Mouse (Mus musculus) midbrain, embryonic 16.5 days (tissue): ENCODE measurements at regions not wholly inside any gene's neighbourhood (a gene's known extent, or its start where the extent isn't known, plus 50 kb on each side); places are given as distances from the start of the nearest gene placed in this dataset.

Experiments
- ATAC-seq: fragments of 200-750 bp; cut with Nextera tagmentation; 2 replicates; pipeline ENCODE4 v1.8.0; 2017; ENCODE audit warnings: moderate TSS enrichment
- H3K27ac ChIP-seq: fragments of 300-500 bp; sonication (generic); 2 replicates; pipeline ENCODE4 v1.5.1; 2014; ENCODE audit warnings: mild to moderate bottlenecking, low read length, mixed read lengths
- H3K27me3 ChIP-seq: fragments of 300-500 bp; sonication (generic); 2 replicates; pipeline ENCODE4 v1.6.1; 2014; ENCODE audit warnings: low read depth, low read length, mixed read lengths; ENCODE audit not compliant: control insufficient read depth, insufficient read depth
- H3K36me3 ChIP-seq: fragments of 300-500 bp; sonication (generic); 2 replicates; pipeline ENCODE4 v1.6.1; 2014; ENCODE audit warnings: mild to moderate bottlenecking, low read length, moderate library complexity, mixed read lengths; ENCODE audit not compliant: control insufficient read depth, insufficient read depth
- H3K4me1 ChIP-seq: fragments of 300-500 bp; sonication (generic); 2 replicates; pipeline ENCODE4 v1.6.1; 2014; ENCODE audit warnings: mild to moderate bottlenecking, low read length, mixed read lengths; ENCODE audit not compliant: control insufficient read depth, insufficient read depth
- H3K4me2 ChIP-seq: fragments of 300-500 bp; sonication (generic); 2 replicates; pipeline ENCODE4 v1.6.1; 2014; ENCODE audit warnings: mild to moderate bottlenecking, low read length, mixed read lengths
- H3K4me3 ChIP-seq: fragments of 300-500 bp; sonication (generic); 2 replicates; pipeline ENCODE4 v1.5.1; 2014; ENCODE audit warnings: low read depth, mild to moderate bottlenecking, low read length, moderate library complexity, mixed read lengths
- H3K9ac ChIP-seq: fragments of 300-500 bp; sonication (generic); 2 replicates; pipeline ENCODE4 v1.6.1; 2014; ENCODE audit warnings: low read depth, low read length, mixed read lengths
- H3K9me3 ChIP-seq: fragments of 300-500 bp; sonication (generic); replicated peaks from 2 replicates; pipeline ENCODE4 v1.6.1; 2014; ENCODE audit warnings: mild to moderate bottlenecking, low read length, mixed read lengths; ENCODE audit not compliant: control insufficient read depth, poor library complexity, severe bottlenecking
- WGBS: fragments of 180-500 bp; shearing (Covaris S2); extraction: QIAGEN DNeasy Blood & Tissue Kit; methylation state at CpG from one replicate; pipeline ENCODE4 v1.1.7; 2014; 5-methylcytosine and 5-hydroxymethylcytosine counted together

DNA sequence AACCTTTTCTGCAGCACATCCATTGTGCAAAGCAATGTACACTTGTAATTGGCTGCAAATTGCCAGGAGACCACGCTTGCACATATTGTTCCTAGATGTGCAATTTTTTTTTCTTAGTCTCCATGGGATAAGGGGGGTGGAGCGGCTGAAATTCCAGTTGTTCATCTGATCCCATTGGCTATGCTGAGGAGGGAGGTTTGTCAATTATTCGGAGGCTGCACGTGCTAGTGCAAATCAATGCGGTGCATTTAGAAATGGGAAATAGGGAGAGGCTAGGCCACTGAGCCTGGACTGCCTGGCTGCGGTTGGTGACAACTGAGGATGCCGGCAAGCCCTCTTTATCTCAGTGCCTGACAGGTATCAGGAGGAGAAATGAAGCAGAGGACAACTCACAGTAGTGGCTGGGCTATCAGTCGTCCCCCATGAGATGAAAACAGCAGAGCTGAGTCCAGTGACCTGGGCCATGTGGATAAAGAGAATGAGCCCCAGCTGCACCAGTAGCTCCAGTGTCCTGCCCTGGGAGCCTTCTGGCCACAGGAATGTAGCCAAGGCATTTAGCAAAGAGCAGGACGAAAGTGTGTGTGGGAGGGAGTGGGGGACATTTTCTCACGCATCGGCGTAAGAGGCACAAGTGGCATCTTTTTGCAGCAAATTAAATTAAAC lies 462.2 kb upstream of the Kif2a start:
- Histone ChIP-seq H3K4me1 (peaks cover 11% of the 10 kb centered on the region), H3K36me3 (no peaks in the 10 kb centered on the region), H3K27me3 (no peaks in the 10 kb centered on the region), H3K27ac (no peak overlapping the region; the same call in 1 of the 2 replicates), H3K4me3 (no peak overlapping the region), H3K9ac (no peak overlapping the region), H3K9me3 (no peaks in the 10 kb centered on the region), H3K4me2 (0 out of 2 replicates have a peak overlapping the region, but pooled peaks have one; percentile 4)
- peak; percentile 59 for ATAC-seq
- 21% methylated on average over 12 of the region's 12 CpGs for WGBS

- Histone ChIP-seq H3K27me3 (no peaks in the 10 kb centered on the region), H3K4me1 (peaks cover 5% of the 10 kb centered on the region), H3K27ac (no peak overlapping the region), H3K4me2 (no peak overlapping the region), H3K36me3 (no peaks in the 10 kb centered on the region), H3K9ac (no peak overlapping the region), H3K4me3 (no peak overlapping the region), H3K9me3 (no peaks in the 10 kb centered on the region)
- no peak for ATAC-seq
- 68% methylated on average over 3 of the region's 3 CpGs for WGBS
These were observed 453.2 kb upstream of the Kif2a start for GRCm38 (mm10) chr13:107475166-107475565.

DNA sequence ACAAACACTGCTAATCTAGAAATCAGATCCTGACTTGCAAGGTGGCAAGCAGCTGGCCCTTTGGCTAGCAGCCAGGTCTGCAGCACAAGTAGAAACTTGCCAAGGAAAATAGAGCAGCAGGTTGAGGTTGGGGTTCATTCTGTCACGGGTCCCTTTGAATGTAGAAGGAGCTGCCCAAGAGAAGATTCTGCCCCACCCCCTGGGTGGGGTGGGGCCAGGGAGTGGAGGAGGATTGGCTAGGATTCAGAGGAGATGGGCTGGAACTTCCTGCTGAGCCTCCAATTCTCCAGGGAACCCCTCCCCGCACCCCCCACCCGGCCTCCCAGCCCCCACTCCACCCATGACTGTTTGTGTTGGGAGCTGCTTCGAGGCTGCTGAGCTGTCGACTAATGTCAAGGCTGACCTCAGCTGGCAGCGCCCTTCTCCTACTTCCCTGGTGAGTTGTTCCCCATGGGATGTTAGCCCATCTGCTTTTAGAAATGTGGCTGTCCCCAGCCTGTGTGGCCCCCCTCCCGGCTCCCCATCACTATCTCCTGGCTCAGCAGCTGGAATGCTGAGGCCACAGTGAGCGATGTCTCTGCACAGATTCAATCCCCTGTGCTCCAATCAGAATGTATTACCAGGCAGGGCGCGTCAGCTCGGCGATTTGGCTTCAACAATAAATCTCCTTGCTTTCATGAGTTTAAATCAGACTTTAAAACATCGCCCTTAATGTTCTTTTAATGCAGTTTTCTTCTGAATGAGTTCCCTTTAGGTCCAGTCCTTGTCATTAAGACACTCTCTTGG lies 447.8 kb upstream of the Kif2a start:
- Histone ChIP-seq H3K9me3 (no peaks in the 10 kb centered on the region), H3K4me2 (peak overlapping the region; percentile 54), H3K9ac (0 out of 2 replicates have a peak overlapping the region, but pooled peaks have one; percentile 53), H3K4me1 (peaks cover 14% of the 10 kb centered on the region), H3K36me3 (no peaks in the 10 kb centered on the region), H3K4me3 (peak overlapping the region; percentile 25), H3K27me3 (no peaks in the 10 kb centered on the region), H3K27ac (no peak overlapping the region)
- WGBS, result 2% methylated on average over 13 of the region's 13 CpGs
- ATAC-seq, result peak; percentile 63

- WGBS, result 91% methylated on average over 7 of the region's 7 CpGs
- ATAC-seq, result no peak
- Histone ChIP-seq H3K36me3 (no peaks in the 10 kb centered on the region), H3K27me3 (no peaks in the 10 kb centered on the region), H3K4me3 (no peak overlapping the region), H3K4me2 (no peak overlapping the region), H3K9me3 (no peaks in the 10 kb centered on the region), H3K27ac (no peak overlapping the region), H3K4me1 (peaks cover 9% of the 10 kb centered on the region), H3K9ac (no peak overlapping the region)
These were observed 440.9 kb upstream of the Kif2a start for GRCm38 (mm10) chr13:107462791-107463190.

- 13% methylated on average over 16 of the region's 16 CpGs for WGBS
- 0 out of 2 replicates have a peak overlapping the region, but pooled peaks have one; percentile 26 for H3K27ac ChIP-seq
These were observed 439.4 kb upstream of the Kif2a start for GRCm38 (mm10) chr13:107461048-107461912.

GRCm38 (mm10) chr13:107458730-107459129 lies 436.8 kb upstream of the Kif2a start:
- H3K9me3 ChIP-seq, result no peaks in the 10 kb centered on the region
- WGBS, result 85% methylated on average over 4 of the region's 4 CpGs
- no peak overlapping the region for H3K4me3 ChIP-seq
- peaks cover 9% of the 10 kb centered on the region for H3K4me1 ChIP-seq
- no peak overlapping the region for H3K4me2 ChIP-seq
- H3K27me3 ChIP-seq, result no peaks in the 10 kb centered on the region
- H3K36me3 ChIP-seq, result no peaks in the 10 kb centered on the region
- H3K9ac ChIP-seq, result no peak overlapping the region
- no peak overlapping the region for H3K27ac ChIP-seq
- ATAC-seq, result no peak

More at GRCm38 (mm10) chr13:107461048-107461912, 439.4 kb upstream of the Kif2a start:
- H3K9ac ChIP-seq, result no peak overlapping the region
- no peaks in the 10 kb centered on the region for H3K9me3 ChIP-seq
- H3K4me1 ChIP-seq, result peaks cover 9% of the 10 kb centered on the region
- no peaks in the 10 kb centered on the region for H3K36me3 ChIP-seq
- ATAC-seq, result peak; percentile 93
- no peak overlapping the region for H3K4me3 ChIP-seq
- H3K27me3 ChIP-seq, result no peaks in the 10 kb centered on the region
- peak overlapping the region; percentile 43 for H3K4me2 ChIP-seq

DNA sequence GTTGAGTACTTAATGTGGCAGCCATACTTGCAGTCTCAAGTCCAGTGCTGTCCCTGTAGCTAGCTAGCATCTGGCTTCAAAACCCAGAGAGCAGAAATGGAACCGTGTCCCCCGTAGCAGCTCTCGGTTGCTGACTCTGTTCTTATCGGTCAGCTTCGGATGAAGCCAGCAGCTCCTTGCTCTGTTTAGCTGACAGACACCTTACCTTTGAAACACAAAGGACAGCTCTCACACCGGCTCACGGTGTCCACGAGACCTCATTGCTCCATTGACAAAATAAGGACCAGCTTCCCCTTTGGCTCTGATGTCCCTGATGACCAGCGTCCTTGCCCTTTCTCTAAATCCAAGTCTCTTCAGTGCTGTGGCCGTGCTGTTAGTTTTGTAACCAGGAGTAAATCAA lies 435.3 kb upstream of the Kif2a start:
- Histone ChIP-seq H3K4me1 (peaks cover 9% of the 10 kb centered on the region), H3K9me3 (no peaks in the 10 kb centered on the region), H3K27ac (no peak overlapping the region), H3K4me3 (no peak overlapping the region), H3K9ac (no peak overlapping the region), H3K4me2 (no peak overlapping the region), H3K27me3 (no peaks in the 10 kb centered on the region), H3K36me3 (no peaks in the 10 kb centered on the region)
- WGBS, result 79% methylated on average over 10 of the region's 10 CpGs
- no peak for ATAC-seq

- H3K4me2 ChIP-seq, result no peak overlapping the region
- H3K4me1 ChIP-seq, result peaks cover 3% of the 10 kb centered on the region
- H3K27ac ChIP-seq, result no peak overlapping the region
- H3K27me3 ChIP-seq, result no peaks in the 10 kb centered on the region
- H3K9ac ChIP-seq, result no peak overlapping the region
- ATAC-seq, result no peak
- 73% methylated on average over 2 of the region's 2 CpGs for WGBS
- H3K36me3 ChIP-seq, result no peaks in the 10 kb centered on the region
- no peak overlapping the region for H3K4me3 ChIP-seq
- no peaks in the 10 kb centered on the region for H3K9me3 ChIP-seq
These were observed 434.5 kb upstream of the Kif2a start for GRCm38 (mm10) chr13:107456394-107456793.
